Mouse (Mus musculus) stomach, postnatal 0 days (tissue): ENCODE measurements around the gene Ppcs.

Experiments used
- CTCF ChIP-seq: IDR thresholded peaks from 2 replicates; pipeline ENCODE4 v1.5.1; 2016; ENCODE audit warnings: antibody characterized with exemption, low read depth, mild to moderate bottlenecking, moderate library complexity
- EP300 ChIP-seq: optimal IDR thresholded peaks from 2 replicates; pipeline ENCODE3; 2016; ENCODE audit warnings: antibody characterized with exemption

- no peak for TF ChIP-seq CTCF
- TF ChIP-seq EP300 = no peak
Observed at GRCm38 (mm10) chr4:119425601-119426000, 3.4 kb upstream of the Ppcs start.
